Mouse (Mus musculus): ENCODE data around the gene Srr.

DNA sequence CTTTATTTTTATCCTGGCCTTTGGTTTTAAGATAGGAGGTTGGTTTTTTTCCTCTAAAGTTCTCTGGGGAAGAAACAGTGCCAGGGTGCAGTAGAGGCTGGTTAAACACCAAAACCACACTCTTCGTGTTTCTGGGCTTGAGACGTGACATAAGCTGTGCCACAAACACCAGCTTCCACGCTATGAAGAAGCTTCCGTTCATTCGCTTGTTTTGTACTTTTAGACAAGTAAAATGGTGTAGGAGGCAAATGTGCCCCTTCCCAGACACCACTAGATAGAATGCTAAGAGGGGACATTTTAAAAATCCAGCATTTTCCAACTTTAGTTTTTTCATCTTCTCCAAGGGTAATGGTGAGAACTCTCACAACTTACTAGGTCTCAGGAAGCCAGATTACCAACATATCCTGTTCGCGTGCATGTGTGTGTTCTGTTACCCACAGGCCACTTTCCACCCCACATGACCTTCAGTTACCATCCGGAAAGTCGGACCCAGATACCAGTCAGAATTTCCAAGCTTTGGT, 34.3 kb upstream of the Srr start:
- TF ChIP-seq POLR2A (IDR thresholded peaks at IDR 0.05; ENCODE audit: low read depth, low read length): no peak
- TF ChIP-seq CTCF (IDR thresholded peaks at IDR 0.05; ENCODE audit: extremely low read depth, insufficient read length, insufficient replicate concordance, low read depth, low read length): no peak

All from small intestine, adult 2 months (tissue).